Mouse (Mus musculus) spleen, postnatal 36 days (tissue): ENCODE results near the gene Per3.
"Not testable (repeated sequence)": the region's sequence is repeated elsewhere in the genome, so short reads cannot be mapped to it uniquely, and the experiment has no call there.

Experiments
- DNase-seq, 2 experiments: peaks; one replicate each; pipeline ENCODE4 v3.0.0; 2022; ENCODE audit warnings: low spot score in 2 of 2, mixed read lengths in 1 of 2

Per3 gene

GRCm38 (mm10) chr4:151024152-151024551 is 20.3 kb downstream of the Per3 start:
- DNase-seq, result no peak

- DNase-seq, result not testable (repeated sequence)
Observed at GRCm38 (mm10) chr4:151017356-151017755, 27.1 kb downstream of the Per3 start.

GRCm38 (mm10) chr4:151015946-151016345 is 28.5 kb downstream of the Per3 start:
- DNase-seq, result no peak

- DNase-seq, result no peak
Observed at GRCm38 (mm10) chr4:151010316-151010715, 34.1 kb downstream of the Per3 start.

GRCm38 (mm10) chr4:151006945-151007344 is 37.5 kb downstream of the Per3 start:
- DNase-seq, result no peak

- DNase-seq, result no peak
Observed at GRCm38 (mm10) chr4:151005656-151006318, 38.7 kb downstream of the Per3 start.

GRCm38 (mm10) chr4:151001397-151001796 is 43.1 kb downstream of the Per3 start:
- no peak for DNase-seq

- no peak for DNase-seq
Observed at GRCm38 (mm10) chr4:150998626-150999025, 45.8 kb downstream of the Per3 start.

GRCm38 (mm10) chr4:150996797-150997196 is 47.7 kb downstream of the Per3 start, which contains the start of gene Uts2:
TSS of gene Uts2 (plus strand) at chr4:150997097.
- no peak for DNase-seq

GRCm38 (mm10) chr4:150990148-150990547 is 54.3 kb downstream of the Per3 start:
- no peak for DNase-seq

GRCm38 (mm10) chr4:150980153-150980552 is 64.3 kb downstream of the Per3 start:
- DNase-seq, result no peak

GRCm38 (mm10) chr4:150979455-150979854 is 65.0 kb downstream of the Per3 start:
- DNase-seq, result no peak

GRCm38 (mm10) chr4:150978156-150978910 is 66.1 kb downstream of the Per3 start:
- DNase-seq, result no peak

- no peak for DNase-seq
Observed at GRCm38 (mm10) chr4:150975145-150975544, 69.3 kb downstream of the Per3 start.

- no peak for DNase-seq
Observed at GRCm38 (mm10) chr4:150973264-150973663, 71.2 kb downstream of the Per3 start.

GRCm38 (mm10) chr4:150968956-150969355 is 75.5 kb downstream of the Per3 start:
- no peak for DNase-seq

GRCm38 (mm10) chr4:150966556-150966955 is 77.9 kb downstream of the Per3 start:
- peak in 1 of 2 experiments; percentile 18 for DNase-seq

GRCm38 (mm10) chr4:150965555-150965951 is 78.9 kb downstream of the Per3 start:
- no peak for DNase-seq

GRCm38 (mm10) chr4:150964635-150965554 is 79.6 kb downstream of the Per3 start:
- peak; percentile 62 to 71 for DNase-seq

- DNase-seq, result no peak
Observed at GRCm38 (mm10) chr4:150963711-150964110, 80.8 kb downstream of the Per3 start.

GRCm38 (mm10) chr4:150962231-150962630 is 82.2 kb downstream of the Per3 start:
- DNase-seq, result no peak

GRCm38 (mm10) chr4:150958536-150958935 is 85.9 kb downstream of the Per3 start:
- no peak for DNase-seq
